Mouse (Mus musculus) liver, embryonic 11.5 days (tissue): Measurements from ENCODE around the gene Atp5g1. TPM values are rescaled to one million over a fixed set of nuclear protein-coding genes. Genes with fewer than 3 reads are reported as not detected.
"Not testable (repeated sequence)": the region's sequence is repeated elsewhere in the genome, so short reads cannot be mapped to it uniquely, and the experiment has no call there.

ENCODE experiments used
- ATAC-seq: fragments of 200-750 bp; cut with Nextera tagmentation; replicated peaks from 2 replicates; pipeline ENCODE4 v1.8.0; 2017; ENCODE audit warnings: moderate number of reproducible peaks, mild to moderate bottlenecking, moderate TSS enrichment, moderate library complexity; ENCODE audit not compliant: low FRiP score
- DNase-seq: peaks from one replicate; pipeline ENCODE4 v3.0.0-alpha.2; 2017; ENCODE audit warnings: low spot score
- H3K27ac ChIP-seq: fragments of 300-500 bp; sonication (generic); 2 replicates; pipeline ENCODE4 v1.5.1; 2014; ENCODE audit warnings: mild to moderate bottlenecking, low read depth, low read length, control low read depth
- H3K27me3 ChIP-seq: fragments of 300-500 bp; sonication (generic); replicated peaks from 2 replicates; pipeline ENCODE4 v1.6.1; 2014; ENCODE audit warnings: low read length, mixed read lengths; ENCODE audit not compliant: control insufficient read depth, insufficient read depth
- H3K36me3 ChIP-seq: fragments of 300-500 bp; sonication (generic); 2 replicates; pipeline ENCODE4 v1.6.1; 2014; ENCODE audit warnings: mild to moderate bottlenecking, low read length, moderate library complexity, mixed read lengths; ENCODE audit not compliant: control insufficient read depth, insufficient read depth
- H3K4me1 ChIP-seq: fragments of 300-500 bp; sonication (generic); replicated peaks from 2 replicates; pipeline ENCODE4 v1.6.1; 2014; ENCODE audit warnings: low read length, mixed read lengths; ENCODE audit not compliant: control insufficient read depth, insufficient read depth
- H3K4me2 ChIP-seq: fragments of 300-500 bp; sonication (generic); 2 replicates; pipeline ENCODE4 v1.6.1; 2014; ENCODE audit warnings: mild to moderate bottlenecking, control low read depth, moderate library complexity
- H3K4me3 ChIP-seq: fragments of 300-500 bp; sonication (generic); 2 replicates; pipeline ENCODE4 v1.5.1; 2014; ENCODE audit warnings: low read depth, low read length, control low read depth
- H3K9ac ChIP-seq: fragments of 300-500 bp; sonication (generic); 2 replicates; pipeline ENCODE4 v1.6.1; 2014; ENCODE audit warnings: low read depth, low read length, control low read depth
- H3K9me3 ChIP-seq: fragments of 300-500 bp; sonication (generic); 2 replicates; pipeline ENCODE4 v1.6.1; 2016; ENCODE audit warnings: low read length, inconsistent platforms, mixed read lengths; ENCODE audit not compliant: control insufficient read depth
- WGBS: fragments of 180-500 bp; shearing (Covaris S2); extraction: QIAGEN DNeasy Blood & Tissue Kit; methylation state at CpG from one replicate; pipeline ENCODE4 v1.1.7; 2014; 5-methylcytosine and 5-hydroxymethylcytosine counted together
- polyA plus RNA-seq: library from polyadenylated mRNA; unstranded; fragments of >200 nt; fragmentation: Nextera tagmentation; extraction: Ambion mirVana; gene quantifications from 2 replicates; pipeline ENCODE4 v1.2.1, GENCODE M21; 2014

Atp5g1 gene
- polyA plus RNA-seq, result 943 and 994 TPM in 2 replicates

GRCm38 (mm10) chr11:96075509-96076220 lies at the start of gene Atp5g1:
Atp5g1 (minus strand) TSS chr11:96075670.
- peak within 1 kb of the TSS; percentile 92 for H3K9ac ChIP-seq
- no peaks in the 10 kb centered on the region for H3K9me3 ChIP-seq
- H3K4me1 ChIP-seq, result peaks cover 9% of the 10 kb centered on the region
- H3K4me3 ChIP-seq, result peak within 1 kb of the TSS; percentile 60
- under 1% methylated on average over 37 of the region's 37 CpGs for WGBS
- peak within 1 kb of the TSS; percentile 94 for H3K4me2 ChIP-seq
- peak within 1 kb of the TSS; percentile 82 for H3K27ac ChIP-seq
- peaks cover 6% of the 10 kb centered on the region for H3K36me3 ChIP-seq
- H3K27me3 ChIP-seq, result no peaks in the 10 kb centered on the region
- peak; percentile 93 for ATAC-seq
- DNase-seq, result peak; percentile 91

GRCm38 (mm10) chr11:96124052-96124914 lies 48.8 kb upstream of the Atp5g1 start:
- DNase-seq (peak; percentile 44), ATAC-seq (no peak)
- Histone ChIP-seq H3K9me3 (no peaks in the 10 kb centered on the region), H3K4me2 (peak overlapping the region; percentile 69), H3K4me1 (no peaks in the 10 kb centered on the region; the same call in 1 of the 2 replicates), H3K9ac (0 out of 2 replicates have a peak overlapping the region, but pooled peaks have one; percentile 6), H3K36me3 (no peaks in the 10 kb centered on the region), H3K27ac (no peak overlapping the region), H3K27me3 (peaks cover 42% of the 10 kb centered on the region), H3K4me3 (peak overlapping the region; percentile 43)
- 4% methylated on average over 45 of the region's 45 CpGs for WGBS

- not testable (repeated sequence) for H3K9me3 ChIP-seq, H3K36me3 ChIP-seq, H3K4me3 ChIP-seq, H3K27ac ChIP-seq, H3K4me2 ChIP-seq, DNase-seq, H3K9ac ChIP-seq, ATAC-seq, H3K4me1 ChIP-seq
- WGBS, result 46% methylated on average over 4 of the region's 4 CpGs
- H3K27me3 ChIP-seq, result peaks cover 42% of the 10 kb centered on the region
Observed at GRCm38 (mm10) chr11:96122806-96123205, 47.3 kb upstream of the Atp5g1 start.

GRCm38 (mm10) chr11:96119401-96119800 lies 43.9 kb upstream of the Atp5g1 start:
- 61% methylated on average over 3 of the region's 3 CpGs for WGBS

GRCm38 (mm10) chr11:96116925-96117324 lies 41.5 kb upstream of the Atp5g1 start:
- H3K36me3 ChIP-seq, H3K27me3 ChIP-seq, H3K9ac ChIP-seq, DNase-seq, H3K27ac ChIP-seq, H3K4me2 ChIP-seq, H3K4me1 ChIP-seq, H3K9me3 ChIP-seq, H3K4me3 ChIP-seq, ATAC-seq: not testable (repeated sequence)
- WGBS, result 62% methylated on average over 3 of the region's 3 CpGs

More at GRCm38 (mm10) chr11:96119401-96119800, 43.9 kb upstream of the Atp5g1 start:
- Histone ChIP-seq H3K27ac (no peak overlapping the region), H3K4me1 (no peaks in the 10 kb centered on the region; the same call in 1 of the 2 replicates), H3K9me3 (no peaks in the 10 kb centered on the region), H3K36me3 (no peaks in the 10 kb centered on the region), H3K9ac (no peak overlapping the region), H3K4me2 (no peak overlapping the region), H3K27me3 (peaks cover 20% of the 10 kb centered on the region), H3K4me3 (no peak overlapping the region)
- no peak for DNase-seq
- no peak for ATAC-seq

- Histone ChIP-seq H3K4me3 (no peak overlapping the region), H3K9ac (no peak overlapping the region), H3K27ac (no peak overlapping the region), H3K4me1 (no peaks in the 10 kb centered on the region), H3K36me3 (no peaks in the 10 kb centered on the region), H3K27me3 (no peaks in the 10 kb centered on the region), H3K9me3 (no peaks in the 10 kb centered on the region), H3K4me2 (no peak overlapping the region)
- DNase-seq (no peak), ATAC-seq (no peak)
- WGBS, result 83% methylated on average over 3 of the region's 3 CpGs
Observed at GRCm38 (mm10) chr11:96116116-96116515, 40.6 kb upstream of the Atp5g1 start.

GRCm38 (mm10) chr11:96115416-96115815 lies 39.9 kb upstream of the Atp5g1 start:
- DNase-seq (no peak), ATAC-seq (no peak)
- H3K4me3 ChIP-seq, result no peak overlapping the region
- no peak overlapping the region for H3K9ac ChIP-seq
- no peaks in the 10 kb centered on the region for H3K36me3 ChIP-seq
- H3K4me1 ChIP-seq, result no peaks in the 10 kb centered on the region
- no peak overlapping the region for H3K4me2 ChIP-seq
- no peaks in the 10 kb centered on the region for H3K27me3 ChIP-seq
- 91% methylated on average over 6 of the region's 6 CpGs for WGBS
- H3K9me3 ChIP-seq, result no peaks in the 10 kb centered on the region
- no peak overlapping the region for H3K27ac ChIP-seq

GRCm38 (mm10) chr11:96114077-96114476 lies 38.6 kb upstream of the Atp5g1 start:
- Histone ChIP-seq H3K9ac (no peak overlapping the region), H3K4me2 (no peak overlapping the region), H3K27ac (no peak overlapping the region), H3K9me3 (no peaks in the 10 kb centered on the region), H3K4me3 (no peak overlapping the region), H3K4me1 (no peaks in the 10 kb centered on the region), H3K27me3 (no peaks in the 10 kb centered on the region), H3K36me3 (no peaks in the 10 kb centered on the region)
- no peak for ATAC-seq
- no peak for DNase-seq
- WGBS, result 61% methylated on average over 2 of the region's 2 CpGs
